Mouse (Mus musculus) lung, adult 2 months (tissue): ENCODE measurements around the gene Arhgap6.

Experiments used
- CTCF ChIP-seq: fragments of 200-500 bp; IDR thresholded peaks from 2 replicates; pipeline ENCODE4 v1.5.1; 2011; ENCODE audit warnings: mild to moderate bottlenecking, low read length, control low read depth; ENCODE audit not compliant: insufficient read depth
- POLR2A ChIP-seq: fragments of 200-500 bp; IDR thresholded peaks from 2 replicates; pipeline ENCODE4 v1.6.1; 2011; ENCODE audit warnings: low read depth, mild to moderate bottlenecking, control low read depth, low read length, borderline replicate concordance; ENCODE audit errors: extremely low read depth

DNA sequence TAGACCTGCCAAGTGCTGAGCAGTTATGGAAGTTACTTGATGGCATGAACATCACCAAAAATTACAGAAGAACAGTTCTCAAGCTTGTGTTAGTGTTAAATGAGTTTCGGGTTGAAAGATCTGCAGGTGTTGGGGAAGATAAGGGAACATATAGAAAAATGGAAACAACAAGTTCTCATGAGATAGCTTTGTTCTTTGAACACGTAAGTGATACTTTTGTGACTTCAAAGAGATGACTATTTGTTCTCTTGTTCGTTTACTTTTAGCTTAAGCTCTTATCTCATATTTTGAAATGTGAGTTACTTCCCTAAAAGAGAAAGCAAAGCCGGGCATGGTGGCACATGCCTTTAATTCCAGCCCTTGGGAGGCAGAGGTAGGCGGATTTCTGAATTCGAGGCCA lies 363.5 kb downstream of the Arhgap6 start:
- TF ChIP-seq CTCF (no peak), POLR2A (no peak)
